In genomic region chr2:32617109-32617508, GRCm38 (mm10) we compare ENCODE assay signal across 24 mouse cellular contexts. TPM values are rescaled to one million over a fixed set of nuclear protein-coding genes. Genes with fewer than 3 reads are reported as not detected.
DNase-seq lines count a peak whose midpoint lies in the region; ATAC-seq and TF ChIP-seq lines count a peak whose summit lies in the region.
"Had no signal": no experiment of that assay in that cellular context is flagged by ENCODE, and none has a peak within 500 bp of the region (broad histone marks: within the 10 kb centered on the region; RNA-seq: fewer than 3 reads in every experiment).

No protein-coding gene starts in this region.

- TF ChIP-seq RAD21 in CH12.LX (IDR thresholded peaks at IDR 0.05; ENCODE audit: low read depth, low read length) = no peak
- TF ChIP-seq RAD21 in MEL (IDR thresholded peaks at IDR 0.05; ENCODE audit: low read depth, low read length) = no peak

- H3K27ac ChIP-seq in CH12.LX (ENCODE audit: insufficient read depth, low read depth) (no peak overlapping the region), ES-E14 (ENCODE audit: insufficient read depth, low read depth, low read length, poor library complexity, severe bottlenecking) (no peak overlapping the region), MEL (ENCODE audit: control insufficient read depth, low read depth, low read length) (no peak overlapping the region)

- TF ChIP-seq CTCF in CH12.LX (conservative IDR thresholded peaks at IDR 0.05 in 1 of 2, IDR thresholded peaks at IDR 0.05 in 1 of 2; ENCODE audit: low read depth in 2 of 2, low read length in 2 of 2) (no peak), MEL (IDR thresholded peaks at IDR 0.05 in 2 of 3, conservative IDR thresholded peaks at IDR 0.05 in 1 of 3; ENCODE audit: control insufficient read depth in 1 of 3, insufficient read depth in 1 of 3, low read depth in 2 of 3, low read length in 3 of 3, poor library complexity in 1 of 3, severe bottlenecking in 1 of 3) (no peak)

- no peak overlapping the region for H3K4me2 ChIP-seq in CH12.LX (ENCODE audit: insufficient read depth, low read depth, poor library complexity, severe bottlenecking)

- dilution Hi-C loops in CH12.LX (cut with MboI; ENCODE audit: extremely low pct_ligation_motif_present, extremely low pct_unique_long_range_greater_than_20kb, low sequenced_read_pairs) = no loop called here

- H3K9me3 ChIP-seq in CH12.LX (replicated peaks; ENCODE audit: low read length) (peaks cover 7% of the 10 kb centered on the region), ES-E14 (ENCODE audit: control insufficient read depth, insufficient read depth, low read depth, low read length) (no peaks in the 10 kb centered on the region), MEL (replicated peaks; ENCODE audit: insufficient read depth, low read length) (no peaks in the 10 kb centered on the region)

- H3K79me2 ChIP-seq in CH12.LX (replicated peaks; ENCODE audit: control insufficient read depth, extremely low read depth, insufficient read depth, poor library complexity, severe bottlenecking) = no peaks in the 10 kb centered on the region
- no peaks in the 10 kb centered on the region for H3K79me2 ChIP-seq in MEL (ENCODE audit: control insufficient read depth, insufficient read depth, low read length, poor library complexity)

- TF ChIP-seq POLR2A in CH12.LX (IDR thresholded peaks at IDR 0.05; ENCODE audit: low read depth, low read length) (no peak), MEL (IDR thresholded peaks at IDR 0.05; ENCODE audit: control insufficient read depth in 1 of 2, insufficient read depth in 1 of 2, low read depth in 1 of 2, low read length in 2 of 2, poor library complexity in 1 of 2) (no peak)

- no peak for DNase-seq in CH12.LX (ENCODE audit: extremely low read depth)
- no peak for DNase-seq in ES-E14 (ENCODE audit: low read depth, low spot score)
- no peak for DNase-seq in MEL (ENCODE audit: low read depth, low spot score)
- no peak for DNase-seq in right cerebral cortex, postnatal 4 days
- no peak for DNase-seq in kidney, postnatal 10 days
- DNase-seq: adrenal gland, adult 2 months; adrenal gland, adult 8-10 months; adrenal gland, postnatal 10 days; adrenal gland, postnatal 14 days; adrenal gland, postnatal 25 days; cerebellum, adult 11 months; cerebellum, adult 11-12 months; cerebellum, adult 18-20 months; cerebellum, adult 2 months; cerebellum, adult 8-10 months; cerebellum, adult 9-10 months had no signal

- TF ChIP-seq EP300 in CH12.LX (IDR thresholded peaks at IDR 0.05; ENCODE audit: low read length) = no peak
- no peak for TF ChIP-seq EP300 in MEL (IDR thresholded peaks at IDR 0.05; ENCODE audit: low read depth in 1 of 2, low read length in 2 of 2)

- in situ Hi-C loops in CH12.LX (cut with MboI; ENCODE audit: low pct_ligation_motif_present, low pct_unique_long_range_greater_than_20kb, low sequenced_read_pairs) (no loop called here), ES-E14 (cut with MboI; ENCODE audit: low sequenced_read_pairs in 2 of 2, unreplicated experiment in 2 of 2) (no loop called here)

- no peak overlapping the region for H3K9ac ChIP-seq in CH12.LX (ENCODE audit: insufficient read depth, low read depth)
- H3K9ac ChIP-seq in ES-E14 (ENCODE audit: insufficient read depth, low read depth, low read length, poor library complexity, severe bottlenecking) = no peak overlapping the region
- no peak overlapping the region for H3K9ac ChIP-seq in MEL (ENCODE audit: control insufficient read depth, low read depth, low read length, poor library complexity, severe bottlenecking)

- H3K36me3 ChIP-seq in CH12.LX (replicated peaks in 1 of 2; ENCODE audit: control insufficient read depth in 1 of 2, insufficient read depth in 1 of 2, low read length in 1 of 2) = peaks cover 44 to 87% of the 10 kb centered on the region in 2 experiments
- H3K36me3 ChIP-seq in ES-E14 (ENCODE audit: control insufficient read depth, insufficient read depth, low read length, poor library complexity, severe bottlenecking) = peaks cover 31% of the 10 kb centered on the region; the same call in 1 of the 2 replicates
- peaks cover 1 to 11% of the 10 kb centered on the region in 2 experiments; a peak in 2 of 4 replicates for H3K36me3 ChIP-seq in MEL (ENCODE audit: control insufficient read depth in 1 of 2, insufficient read depth in 2 of 2, low read length in 2 of 2)

- no peak overlapping the region for H3K4me3 ChIP-seq in CH12.LX (replicated peaks in 1 of 3; ENCODE audit: low read depth in 2 of 3, low read length in 2 of 3, poor library complexity in 1 of 3)
- H3K4me3 ChIP-seq in ES-E14 (ENCODE audit: insufficient read depth in 1 of 2, low read depth in 1 of 2, low read length in 2 of 2, poor library complexity in 1 of 2, severe bottlenecking in 1 of 2) = no peak overlapping the region
- no peak overlapping the region for H3K4me3 ChIP-seq in MEL (ENCODE audit: control insufficient read depth in 1 of 2, insufficient read depth in 1 of 2, low read depth in 2 of 2, low read length in 2 of 2)

- H3K27me3 ChIP-seq in CH12.LX (replicated peaks) (no peaks in the 10 kb centered on the region), MEL (ENCODE audit: control insufficient read depth in 1 of 2, insufficient read depth in 2 of 2, low read length in 2 of 2) (no peaks in the 10 kb centered on the region)
- H3K27me3 ChIP-seq: Patski had no signal

- H3K4me1 ChIP-seq in CH12.LX (ENCODE audit: control insufficient read depth in 1 of 2, insufficient read depth in 2 of 2) (peaks cover 0 to 13% of the 10 kb centered on the region in 2 experiments; a peak in 2 of 4 replicates), ES-E14 (ENCODE audit: control insufficient read depth in 2 of 2, insufficient read depth in 2 of 2, low read length in 2 of 2, poor library complexity in 1 of 2) (peaks cover 1 to 14% of the 10 kb centered on the region in 2 experiments; a peak in 2 of 4 replicates), MEL (ENCODE audit: control insufficient read depth in 1 of 2, insufficient read depth in 2 of 2, low read length in 2 of 2) (peaks cover 2 to 17% of the 10 kb centered on the region in 2 experiments; a peak in 3 of 4 replicates)

- no peak for ATAC-seq in granulocyte monocyte progenitor cell, adult 5-6 weeks (replicated peaks; ENCODE audit: poor library complexity, severe bottlenecking)
- ATAC-seq: activated CD4-positive, CD25-positive, alpha-beta regulatory T cell, adult 4 months; CD4-positive, CD25-positive, alpha-beta regulatory T cell, adult 4 months; Patski had no signal

TF ChIP-seq in ES-E14, 5 proteins besides CTCF, POLR2A, EP300 and RAD21 (continues in another document):
- TF ChIP-seq CHD2 (IDR thresholded peaks at IDR 0.05; ENCODE audit: low read depth, low read length) = no peak

RNA-seq across cellular contexts. Expression of gene Ak1, which starts 4.4 kb away (rescaled TPM):
- 2.9 and 3.9 TPM in 2 replicates for total RNA-seq in CH12.LX (2012; rRNA removed)
- 1.4 TPM in 2 replicates for total RNA-seq in CH12.LX (2014; rRNA removed)
- 1.5 and 2.8 TPM in 2 replicates for polyA plus RNA-seq in CH12.LX (2012; ENCODE audit: insufficient read length, low read depth)
- 77.4 and 90.8 TPM in 2 replicates for total RNA-seq in ES-E14 (2012; rRNA removed)
- 0.12 TPM in 1 of 2 replicates, not detected in the other for total RNA-seq in MEL (2012; rRNA removed)
- polyA plus RNA-seq in MEL (2012; ENCODE audit: insufficient read depth in 1 of 2, insufficient read length in 2 of 2, low read depth in 1 of 2, low replicate concordance in 2 of 2, missing spikeins in 1 of 2) = under 1 TPM in 1 of 2 experiments, not detected in 1; 0.13 TPM
- total RNA-seq in granulocyte monocyte progenitor cell, adult 5-6 weeks (2014; fragmentation: Nextera tagmentation) = 3.4 TPM in 1 of 2 replicates, not detected in the other
- total RNA-seq in granulocyte monocyte progenitor cell, adult 5-6 weeks (2017) = 0.78 and 3.3 TPM in 2 replicates
- polyA plus RNA-seq: CD4-positive, CD25-positive, alpha-beta regulatory T cell, adult 4 months had no signal

RNA-seq across cellular contexts. Expression of gene St6galnac6, which starts 17.6 kb away (rescaled TPM):
- total RNA-seq in CH12.LX (2012; rRNA removed) (13.9 and 14.3 TPM in 2 replicates), CH12.LX (2014; rRNA removed) (12.9 and 13.2 TPM in 2 replicates), ES-E14 (2012; rRNA removed) (18.0 and 27.2 TPM in 2 replicates), MEL (2012; rRNA removed) (9.0 and 12.5 TPM in 2 replicates)
- polyA plus RNA-seq in CH12.LX (2012; ENCODE audit: insufficient read length, low read depth) (10.7 and 13.3 TPM in 2 replicates), MEL (2012; ENCODE audit: insufficient read depth in 1 of 2, insufficient read length in 2 of 2, low read depth in 1 of 2, low replicate concordance in 2 of 2, missing spikeins in 1 of 2) (10 to 100 TPM in 1 of 2 experiments, not detected in 1; 26.5 TPM)
- 16.2 and 19.0 TPM in 2 replicates for total RNA-seq in granulocyte monocyte progenitor cell, adult 5-6 weeks (2014; fragmentation: Nextera tagmentation)
- total RNA-seq in granulocyte monocyte progenitor cell, adult 5-6 weeks (2017) = 11.3 and 14.2 TPM in 2 replicates

RNA-seq across cellular contexts. Expression of gene Eng, which starts 29.3 kb away (rescaled TPM):
- total RNA-seq in CH12.LX (2012; rRNA removed) (0.13 TPM in 2 replicates), CH12.LX (2014; rRNA removed) (0.08 TPM in 1 of 2 replicates, not detected in the other), ES-E14 (2012; rRNA removed) (18.3 and 36.8 TPM in 2 replicates), MEL (2012; rRNA removed) (0.33 and 0.73 TPM in 2 replicates)
- polyA plus RNA-seq in CH12.LX (2012; ENCODE audit: insufficient read length, low read depth) (0.44 and 0.47 TPM in 2 replicates), MEL (2012; ENCODE audit: insufficient read depth in 1 of 2, insufficient read length in 2 of 2, low read depth in 1 of 2, low replicate concordance in 2 of 2, missing spikeins in 1 of 2) (1 to 10 TPM in 1 of 2 experiments, not detected in 1; 1.0 TPM)
- 11.0 and 28.9 TPM in 2 replicates for total RNA-seq in granulocyte monocyte progenitor cell, adult 5-6 weeks (2014; fragmentation: Nextera tagmentation)
- total RNA-seq in granulocyte monocyte progenitor cell, adult 5-6 weeks (2017) = 4.0 and 6.0 TPM in 2 replicates
- polyA plus RNA-seq: activated CD4-positive, CD25-positive, alpha-beta regulatory T cell, adult 4 months; CD4-positive, CD25-positive, alpha-beta regulatory T cell, adult 4 months had no signal

RNA-seq across cellular contexts. Expression of gene St6galnac4, which starts 30.2 kb away (rescaled TPM):
- total RNA-seq in CH12.LX (2012; rRNA removed) (51.9 and 57.4 TPM in 2 replicates), CH12.LX (2014; rRNA removed) (45.9 and 58.3 TPM in 2 replicates), ES-E14 (2012; rRNA removed) (9.4 and 14.8 TPM in 2 replicates), MEL (2012; rRNA removed) (44.3 and 58.3 TPM in 2 replicates)
- polyA plus RNA-seq in CH12.LX (2012; ENCODE audit: insufficient read length, low read depth) (81.7 and 87.0 TPM in 2 replicates), MEL (2012; ENCODE audit: insufficient read depth in 1 of 2, insufficient read length in 2 of 2, low read depth in 1 of 2, low replicate concordance in 2 of 2, missing spikeins in 1 of 2) (100 to 1,000 TPM in 1 of 2 experiments, not detected in 1; 109 TPM)
- 37.5 and 51.7 TPM in 2 replicates for total RNA-seq in granulocyte monocyte progenitor cell, adult 5-6 weeks (2014; fragmentation: Nextera tagmentation)
- total RNA-seq in granulocyte monocyte progenitor cell, adult 5-6 weeks (2017) = 26.0 and 31.9 TPM in 2 replicates

RNA-seq across cellular contexts. Expression of gene 9430097D07Rik, which starts 41.6 kb away (rescaled TPM):
- total RNA-seq in CH12.LX (2012; rRNA removed) (0.13 TPM in 1 of 2 replicates, not detected in the other), CH12.LX (2014; rRNA removed) (not detected in 2 replicates), ES-E14 (2012; rRNA removed) (0.37 and 0.71 TPM in 2 replicates), MEL (2012; rRNA removed) (0.12 and 0.13 TPM in 2 replicates)
- polyA plus RNA-seq in CH12.LX (2012; ENCODE audit: insufficient read length, low read depth) (not detected in 2 replicates), MEL (2012; ENCODE audit: insufficient read depth in 1 of 2, insufficient read length in 2 of 2, low read depth in 1 of 2, low replicate concordance in 2 of 2, missing spikeins in 1 of 2) (under 1 TPM in 1 of 2 experiments, not detected in 1; 0.11 TPM)
- total RNA-seq in granulocyte monocyte progenitor cell, adult 5-6 weeks (2014; fragmentation: Nextera tagmentation) = not detected in 2 replicates
- not detected in 2 replicates for total RNA-seq in granulocyte monocyte progenitor cell, adult 5-6 weeks (2017)
- total RNA-seq: adrenal gland, adult 18-20 months; adrenal gland, adult 2 months; adrenal gland, adult 8-10 months; adrenal gland, postnatal 10 days; adrenal gland, postnatal 14 days; adrenal gland, postnatal 25 days; adrenal gland, postnatal 36 days; adrenal gland, postnatal 4 days had no signal
- polyA plus RNA-seq: activated CD4-positive, CD25-positive, alpha-beta regulatory T cell, adult 4 months; adrenal gland, adult 2 months; CD4-positive, CD25-positive, alpha-beta regulatory T cell, adult 4 months; G1E had no signal

Comparison
In these comparisons a context has a peak if more than half of its experiments do, and no peak if none do; other contexts are left out.
1. RNA of gene Ak1, which starts 4.4 kb away (total RNA-seq): 77.4 to 90.8 TPM in ES-E14; 1.4 to 3.9 TPM in CH12.LX, 0.78 to 3.4 TPM in granulocyte monocyte progenitor cell, adult 5-6 weeks and 0.12 TPM in MEL; every median in the first group is over 10 times any median in the second.
2. Of the 35 proteins assayed by ChIP-seq in both MEL and CH12.LX: peak only in MEL: none; only in CH12.LX: none; in both: MAFK; in neither: 34.